Mouse (Mus musculus) limb, embryonic 10.5 days (tissue): Measurements from ENCODE around the gene Olfr697. TPM values are rescaled to one million over a fixed set of nuclear protein-coding genes. Genes with fewer than 3 reads are reported as not detected.
"Not testable (repeated sequence)": the region's sequence is repeated elsewhere in the genome, so short reads cannot be mapped to it uniquely, and the experiment has no call there.

Experiments
- DNase-seq: peaks from one replicate; pipeline ENCODE4 v3.0.0-alpha.2; 2017; ENCODE audit warnings: low spot score
- H3K27ac ChIP-seq: fragments of 300-500 bp; sonication (generic); 2 replicates; pipeline ENCODE4 v1.5.1; 2016; ENCODE audit warnings: mild to moderate bottlenecking
- H3K27me3 ChIP-seq: fragments of 300-500 bp; sonication (generic); 2 replicates; pipeline ENCODE4 v1.6.1; 2016; ENCODE audit warnings: low read depth, mild to moderate bottlenecking; ENCODE audit not compliant: poor library complexity, severe bottlenecking
- H3K36me3 ChIP-seq: fragments of 300-500 bp; sonication (generic); 2 replicates; pipeline ENCODE4 v1.6.1; 2016; ENCODE audit warnings: mild to moderate bottlenecking, moderate library complexity
- H3K4me1 ChIP-seq: fragments of 300-500 bp; sonication (generic); 2 replicates; pipeline ENCODE4 v1.6.1; 2016
- H3K4me3 ChIP-seq: fragments of 300-500 bp; sonication (generic); 2 replicates; pipeline ENCODE4 v1.5.1; 2016; ENCODE audit warnings: mild to moderate bottlenecking, moderate library complexity
- H3K9me3 ChIP-seq: fragments of 300-500 bp; sonication (generic); replicated peaks from 2 replicates; pipeline ENCODE4 v1.6.1; 2016; ENCODE audit warnings: mild to moderate bottlenecking
- WGBS: fragments of 180-500 bp; shearing (Covaris S2); methylation state at CpG from one replicate; pipeline ENCODE4 v1.1.7; 2016; 5-methylcytosine and 5-hydroxymethylcytosine counted together
- polyA plus RNA-seq: library from polyadenylated mRNA; unstranded; fragments of >200 nt; fragmentation: Nextera tagmentation; extraction: Ambion mirVana; gene quantifications from 2 replicates; pipeline ENCODE4 v1.2.1, GENCODE M21; 2016

Gene Olfr697
- not detected in 2 replicates for polyA plus RNA-seq

- H3K27ac ChIP-seq = no peak within 1 kb of the TSS
- no peaks in the 10 kb centered on the region for H3K9me3 ChIP-seq
- H3K36me3 ChIP-seq = no peaks in the 10 kb centered on the region
- no peaks in the 10 kb centered on the region for H3K27me3 ChIP-seq
- no peak within 1 kb of the TSS for H3K4me3 ChIP-seq
- DNase-seq = no peak
- H3K4me1 ChIP-seq = no peaks in the 10 kb centered on the region
- WGBS = 75% methylated on average over 1 of the region's 1 CpGs
Measured at GRCm38 (mm10) chr7:106742343-106742742, at the start of gene Olfr697. Gene Olfr697, minus strand, starts transcription at chr7:106742443.

GRCm38 (mm10) chr7:106788330-106788729, 46.1 kb upstream of the Olfr697 start:
- Histone ChIP-seq H3K27me3 (no peaks in the 10 kb centered on the region), H3K4me1 (no peaks in the 10 kb centered on the region), H3K27ac (no peak overlapping the region)

GRCm38 (mm10) chr7:106761008-106761407, 18.8 kb upstream of the Olfr697 start:
- not testable (repeated sequence) for DNase-seq, H3K4me1 ChIP-seq, H3K9me3 ChIP-seq, H3K27ac ChIP-seq, H3K4me3 ChIP-seq, H3K27me3 ChIP-seq, H3K36me3 ChIP-seq
- 94% methylated on average over 2 of the region's 2 CpGs for WGBS

More at GRCm38 (mm10) chr7:106788330-106788729, 46.1 kb upstream of the Olfr697 start:
- no peaks in the 10 kb centered on the region for H3K36me3 ChIP-seq
- no peak overlapping the region for H3K4me3 ChIP-seq
- no peak for DNase-seq
- no peaks in the 10 kb centered on the region for H3K9me3 ChIP-seq

- Histone ChIP-seq H3K9me3 (no peaks in the 10 kb centered on the region), H3K36me3 (no peaks in the 10 kb centered on the region), H3K27me3 (no peaks in the 10 kb centered on the region), H3K4me3 (no peak overlapping the region), H3K4me1 (no peaks in the 10 kb centered on the region), H3K27ac (no peak overlapping the region)
- DNase-seq = no peak
- 96% methylated on average over 2 of the region's 2 CpGs for WGBS
Measured at GRCm38 (mm10) chr7:106758800-106759199, 16.6 kb upstream of the Olfr697 start.

DNA sequence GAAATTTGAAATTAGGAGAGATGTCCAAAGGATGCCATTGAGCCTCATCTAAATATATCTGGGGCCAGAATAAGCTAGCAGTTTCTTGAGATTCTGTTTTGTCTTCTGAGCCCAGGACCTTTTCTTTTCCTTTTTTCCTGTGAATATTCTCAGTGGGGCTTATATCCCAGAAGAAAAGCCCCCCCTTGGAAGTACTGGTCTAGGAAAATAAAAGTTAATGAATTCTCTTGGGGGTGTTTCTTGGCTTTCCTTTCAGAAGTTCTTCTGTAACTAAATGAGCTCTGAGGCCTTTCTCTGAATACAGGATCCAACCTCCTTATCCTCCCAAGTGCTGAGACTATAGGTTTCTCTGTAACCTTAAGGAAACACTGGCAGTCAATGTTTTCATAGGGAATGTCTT, 13.1 kb upstream of the Olfr697 start, which contains the start of gene Olfr698:
Olfr698 (minus strand) TSS at position 101 of the 400 bp plus-strand sequence.
- no peaks in the 10 kb centered on the region for H3K9me3 ChIP-seq

DNA sequence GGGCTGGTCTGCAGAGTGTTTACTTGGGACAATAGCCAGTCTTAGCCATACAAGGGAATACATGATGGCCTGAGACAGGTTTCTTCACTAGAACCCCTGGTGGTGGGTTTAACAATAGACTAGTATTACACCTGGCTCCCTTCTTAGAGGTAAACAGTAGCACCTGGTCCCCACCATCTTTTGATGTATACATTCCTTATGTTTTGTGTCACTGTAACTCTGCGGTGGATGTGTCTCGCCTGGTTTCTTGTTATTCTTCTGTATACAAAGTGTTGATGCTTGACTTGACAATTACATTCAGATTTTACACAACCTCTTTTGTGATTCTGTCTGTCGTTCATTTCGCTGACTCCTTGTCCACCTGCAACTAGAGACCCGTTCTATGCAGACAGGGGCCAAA, 3.6 kb upstream of the Olfr697 start:
- 93% methylated on average over 5 of the region's 5 CpGs for WGBS
- Histone ChIP-seq H3K9me3 (no peaks in the 10 kb centered on the region), H3K4me3 (no peak overlapping the region), H3K4me1 (no peaks in the 10 kb centered on the region), H3K27ac (no peak overlapping the region), H3K27me3 (no peaks in the 10 kb centered on the region), H3K36me3 (no peaks in the 10 kb centered on the region)
- no peak for DNase-seq

More for the DNA sequence above, 13.1 kb upstream of the Olfr697 start, which contains the start of gene Olfr698:
- H3K27ac ChIP-seq = no peak within 1 kb of the TSS
- H3K36me3 ChIP-seq = no peaks in the 10 kb centered on the region
- H3K27me3 ChIP-seq = no peaks in the 10 kb centered on the region
- no peak within 1 kb of the TSS for H3K4me3 ChIP-seq
- no peak for DNase-seq
- no peaks in the 10 kb centered on the region for H3K4me1 ChIP-seq

- H3K4me1 ChIP-seq = no peaks in the 10 kb centered on the region
- H3K9me3 ChIP-seq = no peaks in the 10 kb centered on the region
- DNase-seq = no peak
- H3K27me3 ChIP-seq = no peaks in the 10 kb centered on the region
- H3K4me3 ChIP-seq = no peak overlapping the region
- no peak overlapping the region for H3K27ac ChIP-seq
- H3K36me3 ChIP-seq = no peaks in the 10 kb centered on the region
Measured at GRCm38 (mm10) chr7:106737028-106737427, 5.2 kb downstream of the Olfr697 start.

DNA sequence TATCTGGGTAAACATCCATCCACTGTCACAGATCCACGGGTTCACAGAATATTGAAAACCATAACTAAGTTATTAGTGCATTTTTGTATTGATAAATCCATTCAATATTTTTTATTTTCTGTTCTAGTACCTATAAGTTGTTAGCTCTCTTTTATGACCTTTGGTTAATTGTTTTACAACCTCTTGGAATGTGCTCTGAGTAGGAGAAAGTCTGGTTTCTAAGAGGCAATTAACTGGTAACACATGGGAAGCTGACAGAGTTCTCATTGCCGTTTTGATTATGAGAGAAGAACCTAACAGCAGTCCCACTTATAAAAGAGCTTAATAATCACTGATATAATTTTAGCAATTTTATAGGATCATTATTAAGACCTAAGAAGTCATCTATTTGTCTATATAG, 8.5 kb downstream of the Olfr697 start:
- H3K36me3 ChIP-seq = no peaks in the 10 kb centered on the region
- H3K4me3 ChIP-seq = no peak overlapping the region
- no peaks in the 10 kb centered on the region for H3K27me3 ChIP-seq
- DNase-seq = no peak
- WGBS = 43% methylated on average over 2 of the region's 2 CpGs
- no peak overlapping the region for H3K27ac ChIP-seq
- H3K9me3 ChIP-seq = no peaks in the 10 kb centered on the region
- H3K4me1 ChIP-seq = no peaks in the 10 kb centered on the region

DNA sequence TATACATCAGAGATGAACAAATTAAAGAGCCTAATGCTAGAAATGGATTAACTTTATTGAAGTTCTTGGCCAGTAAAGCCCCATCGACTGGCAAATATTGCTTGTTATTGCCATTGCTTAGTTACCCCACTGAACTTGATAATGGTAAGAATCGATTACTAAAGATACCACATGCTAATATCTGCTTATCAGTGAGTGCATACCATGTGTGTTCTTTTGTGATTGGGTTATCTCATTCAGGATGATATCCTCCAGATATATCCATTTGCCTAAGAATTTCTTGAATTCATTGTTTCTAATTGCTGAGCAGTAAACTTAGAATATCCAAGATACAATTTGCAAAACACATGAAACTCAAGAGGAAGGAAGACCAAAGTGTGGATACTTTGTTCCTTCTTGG, 16.6 kb downstream of the Olfr697 start:
- not testable (repeated sequence) for DNase-seq, H3K4me1 ChIP-seq, H3K4me3 ChIP-seq, H3K27me3 ChIP-seq, H3K27ac ChIP-seq, H3K9me3 ChIP-seq, H3K36me3 ChIP-seq
- WGBS = 96% methylated on average over 2 of the region's 2 CpGs

GRCm38 (mm10) chr7:106716296-106716695, 25.9 kb downstream of the Olfr697 start, which contains the start of gene Olfr695:
Gene Olfr695, minus strand, starts transcription at chr7:106716396.
- H3K27me3 ChIP-seq = no peaks in the 10 kb centered on the region
- no peak for DNase-seq
- no peaks in the 10 kb centered on the region for H3K36me3 ChIP-seq
- H3K4me1 ChIP-seq = no peaks in the 10 kb centered on the region
- H3K9me3 ChIP-seq = no peaks in the 10 kb centered on the region
- H3K4me3 ChIP-seq = no peak within 1 kb of the TSS
- no peak within 1 kb of the TSS for H3K27ac ChIP-seq

- H3K36me3 ChIP-seq = no peaks in the 10 kb centered on the region
- 89% methylated on average over 6 of the region's 6 CpGs for WGBS
- no peak overlapping the region for H3K27ac ChIP-seq
- no peaks in the 10 kb centered on the region for H3K9me3 ChIP-seq
- H3K27me3 ChIP-seq = no peaks in the 10 kb centered on the region
- no peak for DNase-seq
- no peaks in the 10 kb centered on the region for H3K4me1 ChIP-seq
- no peak overlapping the region for H3K4me3 ChIP-seq
Measured at GRCm38 (mm10) chr7:106711463-106711862, 30.8 kb downstream of the Olfr697 start.

DNA sequence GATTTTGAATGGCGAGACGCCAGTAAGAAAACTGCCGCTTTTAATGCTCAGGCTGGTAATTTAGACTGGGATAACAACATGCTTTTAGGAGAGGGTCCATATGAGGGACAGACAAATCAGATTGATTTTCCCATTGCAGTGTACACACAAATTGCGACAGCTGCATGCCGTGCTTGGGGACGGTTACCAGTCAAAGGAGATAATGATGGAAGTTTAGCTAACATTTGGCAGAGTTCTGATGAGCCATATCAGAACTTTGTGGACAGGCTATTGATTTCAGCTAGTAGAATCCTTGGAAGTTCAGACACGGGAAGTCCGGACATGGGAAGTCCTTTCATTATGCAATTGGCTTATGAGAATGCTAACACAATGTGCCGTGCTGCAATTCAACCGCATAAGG, 34.5 kb downstream of the Olfr697 start:
- H3K4me3 ChIP-seq, H3K27ac ChIP-seq, H3K27me3 ChIP-seq, H3K36me3 ChIP-seq, DNase-seq, H3K4me1 ChIP-seq, H3K9me3 ChIP-seq: not testable (repeated sequence)
- 95% methylated on average over 10 of the region's 10 CpGs for WGBS

DNA sequence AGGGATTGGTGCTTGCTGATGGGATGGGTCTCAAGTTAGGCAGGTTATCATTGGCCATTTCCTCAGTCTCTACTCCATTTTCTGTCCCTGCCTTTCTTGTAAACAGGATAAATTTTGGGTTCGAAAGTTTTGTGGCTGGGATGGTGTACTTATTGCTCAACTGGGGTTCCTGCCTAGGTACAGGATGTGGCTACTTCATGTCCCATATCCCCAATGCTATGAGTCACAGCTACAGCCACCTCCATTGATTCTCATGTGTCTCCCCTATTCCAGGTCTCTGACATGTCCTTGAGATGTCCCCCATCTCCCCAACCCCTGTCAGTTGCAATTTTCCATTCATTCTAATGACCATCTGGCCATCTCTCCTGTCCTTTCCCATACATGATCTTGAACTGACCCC, 45.4 kb downstream of the Olfr697 start:
- Histone ChIP-seq H3K4me3 (no peak overlapping the region), H3K9me3 (no peaks in the 10 kb centered on the region), H3K36me3 (no peaks in the 10 kb centered on the region), H3K4me1 (no peaks in the 10 kb centered on the region), H3K27ac (no peak overlapping the region), H3K27me3 (no peaks in the 10 kb centered on the region)
- WGBS = 90% methylated on average over 1 of the region's 1 CpGs
- DNase-seq = no peak

DNA sequence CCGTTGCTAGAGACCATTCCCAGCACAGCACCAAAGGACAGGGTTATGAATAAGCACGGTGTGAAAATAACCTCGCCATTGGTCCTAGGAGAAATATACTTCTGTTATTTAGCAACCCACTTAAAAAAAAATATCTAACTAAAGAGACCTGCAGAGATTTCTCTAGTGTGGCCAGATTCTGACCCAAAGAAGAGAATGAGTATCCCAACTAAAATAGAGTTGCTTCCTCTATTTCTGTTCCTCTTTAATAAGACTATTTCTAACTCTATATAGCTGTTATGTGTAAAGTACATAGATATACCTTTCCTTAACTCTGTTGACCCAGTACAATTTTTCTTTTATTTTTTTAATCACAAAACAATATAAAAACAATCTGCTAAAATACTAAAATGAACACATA, 49.3 kb downstream of the Olfr697 start:
- H3K27me3 ChIP-seq = no peaks in the 10 kb centered on the region
- H3K4me3 ChIP-seq = no peak overlapping the region
- H3K27ac ChIP-seq = no peak overlapping the region
- no peaks in the 10 kb centered on the region for H3K36me3 ChIP-seq
- 87% methylated on average over 3 of the region's 3 CpGs for WGBS
- no peaks in the 10 kb centered on the region for H3K9me3 ChIP-seq
- no peak for DNase-seq
- no peaks in the 10 kb centered on the region for H3K4me1 ChIP-seq
